Mouse (Mus musculus) layer of hippocampus, adult 11-12 months (tissue): ENCODE measurements at regions not wholly inside any gene's neighbourhood (a gene's known extent, or its start where the extent isn't known, plus 50 kb on each side); places are given as distances from the start of the nearest gene placed in this dataset.

Experiments
- DNase-seq: peaks from one replicate; pipeline ENCODE4 v3.0.0; 2022; ENCODE audit warnings: low spot score

DNA sequence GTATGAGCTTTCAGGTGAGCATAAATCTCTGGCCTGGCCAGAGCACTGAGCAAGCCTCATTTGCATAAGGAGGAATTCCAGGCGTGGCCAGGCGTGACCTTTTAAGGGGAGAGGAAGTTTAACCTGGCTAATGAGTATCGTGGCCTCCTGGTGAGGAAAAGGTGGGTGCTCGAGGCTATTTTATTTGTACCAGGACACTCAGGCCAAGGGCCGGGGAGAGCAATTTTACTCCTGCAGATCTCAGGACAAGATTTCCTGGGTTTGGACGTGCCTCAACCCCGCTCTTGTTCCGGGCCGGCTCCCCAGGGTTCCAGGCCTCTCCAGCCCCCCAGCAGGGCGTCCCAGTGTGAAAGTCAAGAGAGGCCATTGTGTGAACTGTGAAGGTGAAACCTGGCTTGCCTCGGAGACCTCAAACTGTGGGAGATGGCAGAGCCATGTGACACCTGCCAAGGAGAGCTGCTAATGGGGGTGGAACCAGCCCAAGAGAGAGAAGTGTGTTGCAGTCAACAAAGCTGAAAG lies 54.3 kb upstream of the Hs6st1 start:
- no peak for DNase-seq

DNA sequence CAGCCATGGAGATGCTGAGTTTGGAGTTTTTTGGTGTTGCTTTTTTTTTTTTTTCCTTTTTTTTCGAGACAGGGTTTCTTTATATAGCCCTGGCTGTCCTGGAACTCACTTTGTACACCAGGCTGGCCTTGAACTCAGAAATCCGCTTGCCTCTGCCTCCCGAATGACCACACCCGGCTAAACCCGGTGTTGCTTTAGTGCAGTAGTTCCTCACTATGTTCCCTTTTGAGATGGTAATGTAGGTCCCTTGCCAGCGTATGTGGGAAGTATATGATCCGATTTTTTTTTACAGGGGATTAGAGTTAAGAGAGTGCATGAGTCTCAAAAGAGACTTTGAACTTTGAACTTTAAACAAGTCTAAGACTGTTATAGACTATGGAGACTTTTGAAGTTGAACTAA lies 53.8 kb upstream of the Hs6st1 start:
- DNase-seq: no peak

DNA sequence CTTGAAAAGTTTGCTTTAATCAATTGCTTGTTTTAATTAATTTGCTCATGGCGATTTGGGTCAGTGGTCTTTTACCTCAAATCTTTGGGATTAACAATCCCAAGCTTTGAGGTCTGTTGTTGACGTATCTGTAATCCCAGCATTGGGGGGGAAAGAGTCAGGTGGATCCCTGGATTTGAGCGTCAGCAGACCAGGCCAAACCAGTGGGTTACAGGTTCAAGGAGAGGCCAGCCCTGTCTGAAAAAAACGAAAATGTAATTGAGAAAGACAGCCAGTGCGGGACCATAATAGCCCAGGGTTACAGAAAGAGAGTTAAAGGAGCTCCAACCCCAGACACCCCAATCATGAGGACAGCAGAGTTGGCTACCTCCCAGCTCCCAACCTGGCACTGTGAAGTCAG lies 53.0 kb upstream of the Hs6st1 start:
- DNase-seq: no peak

DNA sequence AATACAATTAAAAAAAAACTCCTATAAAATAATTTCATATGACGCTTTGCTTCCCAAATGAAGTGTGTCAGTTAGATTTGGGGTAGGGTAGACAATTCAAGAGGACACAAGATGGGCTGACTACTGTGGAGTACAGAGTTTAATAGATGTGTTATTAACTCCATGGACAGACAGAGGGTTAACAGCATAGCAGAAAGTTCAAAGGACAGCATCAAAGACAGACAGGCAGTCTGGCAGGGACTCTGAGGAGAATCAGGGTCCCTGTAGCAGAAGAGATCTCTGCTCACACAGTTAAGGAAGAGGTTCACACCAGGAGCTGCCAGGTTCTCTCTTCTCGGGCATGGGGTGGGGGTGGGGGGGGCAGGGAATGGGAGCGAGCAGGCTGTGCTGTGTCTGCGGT lies 51.6 kb upstream of the Hs6st1 start:
- DNase-seq: no peak

DNA sequence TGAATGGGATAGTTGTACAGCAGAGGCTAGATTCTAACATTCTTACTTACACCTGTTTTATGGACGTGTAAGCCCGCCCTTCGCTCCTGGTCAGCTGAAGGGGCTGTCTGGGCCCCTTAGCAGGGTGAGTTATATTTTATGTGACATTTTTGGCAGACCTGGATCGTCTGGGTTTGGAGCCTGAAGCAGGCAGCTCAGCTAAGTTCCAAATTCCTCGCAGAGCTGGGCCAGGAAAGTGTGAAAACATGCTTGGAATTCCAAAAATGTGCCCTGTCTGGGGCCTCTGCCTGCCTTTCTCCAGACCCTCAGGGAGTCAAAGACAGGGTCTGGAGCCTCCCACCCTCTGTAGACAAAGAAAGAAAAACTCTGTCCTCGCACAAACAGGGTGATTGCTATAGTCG lies 51.1 kb upstream of the Hs6st1 start:
- no peak for DNase-seq

DNA sequence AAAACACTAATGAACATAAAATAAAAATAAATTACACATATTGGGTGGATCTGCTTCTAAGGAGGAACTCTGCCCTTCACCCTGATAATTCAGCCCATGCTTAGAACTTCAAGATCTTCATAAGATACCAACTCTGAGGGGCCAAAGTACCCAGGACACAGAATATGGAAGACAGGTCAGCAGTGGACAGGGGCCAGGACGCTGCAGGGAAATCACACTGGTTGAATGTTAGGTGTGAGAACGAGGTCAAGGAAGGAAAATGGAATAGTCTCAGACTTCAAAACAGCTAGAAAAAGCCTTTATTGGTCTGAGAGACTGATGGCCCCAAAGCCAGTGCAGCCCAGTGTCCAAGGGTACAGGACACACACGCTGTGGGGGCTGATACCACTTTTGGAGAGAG lies 50.5 kb upstream of the Hs6st1 start:
- no peak for DNase-seq
